Mouse (Mus musculus) cerebellum, postnatal 10 days (tissue): Measurements from ENCODE around the gene AB124611.
"Not testable (repeated sequence)": the region's sequence is repeated elsewhere in the genome, so short reads cannot be mapped to it uniquely, and the experiment has no call there.

Experiments used
- DNase-seq, 2 experiments: peaks; one replicate each; pipeline ENCODE4 v3.0.0; 2021; ENCODE audit warnings: mixed read lengths in 2 of 2

The AB124611 gene

GRCm38 (mm10) chr9:21565004-21565586 lies 39.1 kb downstream of the AB124611 start:
- DNase-seq: no peak

GRCm38 (mm10) chr9:21566538-21566937 lies 40.6 kb downstream of the AB124611 start:
- no peak for DNase-seq

GRCm38 (mm10) chr9:21567051-21567450 lies 41.1 kb downstream of the AB124611 start:
- DNase-seq: no peak

GRCm38 (mm10) chr9:21568657-21569255 lies 42.8 kb downstream of the AB124611 start:
- DNase-seq: no peak

- DNase-seq: no peak
These were observed 48.2 kb downstream of the AB124611 start for GRCm38 (mm10) chr9:21574012-21574801.

- DNase-seq: no peak
These were observed 49.3 kb downstream of the AB124611 start for GRCm38 (mm10) chr9:21575253-21575652.

- peak in 1 of 2 experiments; percentile 50 for DNase-seq
These were observed 50.3 kb downstream of the AB124611 start for GRCm38 (mm10) chr9:21576286-21576685.

- DNase-seq: peak; percentile 69 to 78
These were observed 52.2 kb downstream of the AB124611 start for GRCm38 (mm10) chr9:21578226-21578625.

- DNase-seq: no peak
These were observed 59.4 kb downstream of the AB124611 start for GRCm38 (mm10) chr9:21585401-21585800.

- DNase-seq: no peak
These were observed 61.8 kb downstream of the AB124611 start for GRCm38 (mm10) chr9:21587678-21588349.

GRCm38 (mm10) chr9:21588350-21588749 lies 62.4 kb downstream of the AB124611 start:
- no peak for DNase-seq

- no peak for DNase-seq
These were observed 63.6 kb downstream of the AB124611 start for GRCm38 (mm10) chr9:21589538-21589937.

GRCm38 (mm10) chr9:21591127-21591830 lies 65.3 kb downstream of the AB124611 start:
- no peak for DNase-seq

GRCm38 (mm10) chr9:21591831-21592702 lies 66.1 kb downstream of the AB124611 start:
- peak; percentile 39 to 60 for DNase-seq

GRCm38 (mm10) chr9:21592703-21593121 lies 66.7 kb downstream of the AB124611 start, which contains the start of the genes Timm29 and Yipf2:
Gene Timm29 (plus strand): TSS chr9:21592722.
Gene Yipf2 (minus strand): TSS chr9:21592828.
- DNase-seq: peak; percentile 93 to 94

- DNase-seq: peak; percentile 65 to 68
These were observed 67.2 kb downstream of the AB124611 start for GRCm38 (mm10) chr9:21593122-21593721.

- not testable (repeated sequence) for DNase-seq
These were observed 68.4 kb downstream of the AB124611 start for GRCm38 (mm10) chr9:21594350-21594749.

- no peak for DNase-seq
These were observed 68.9 kb downstream of the AB124611 start for GRCm38 (mm10) chr9:21594838-21595237.
